Mouse (Mus musculus): Measurements from ENCODE around the gene Mt3.

- TF ChIP-seq CTCF (IDR thresholded peaks at IDR 0.05; ENCODE audit: low read depth, low read length), result no peak
- TF ChIP-seq POLR2A (IDR thresholded peaks at IDR 0.05; ENCODE audit: borderline replicate concordance, low read depth, low read length), result no peak
These were observed 37.0 kb downstream of the Mt3 start for GRCm38 (mm10) chr8:94189275-94190031.

Measured in bone marrow macrophage, adult 2 months (primary cell).